Mouse (Mus musculus) G1E (cell line): ENCODE data around the gene Nhsl2.

Source experiments
- CTCF ChIP-seq: IDR thresholded peaks from 2 replicates; pipeline ENCODE4 v1.5.1; 2012; ENCODE audit warnings: low read depth, low read length, inconsistent platforms, mixed read lengths
- GATA2 ChIP-seq: IDR thresholded peaks from 2 replicates; pipeline ENCODE4 v1.6.1; 2012; ENCODE audit warnings: low read depth, low read length, inconsistent platforms, borderline replicate concordance
- TAL1 ChIP-seq: conservative IDR thresholded peaks from 2 replicates; pipeline ENCODE4 v1.6.1; 2012; ENCODE audit warnings: low read depth, low read length, inconsistent platforms, mixed read lengths

GRCm38 (mm10) chrX:101993841-101994571, 144.8 kb downstream of the Nhsl2 start:
- TF ChIP-seq CTCF (no peak), TAL1 (no peak), GATA2 (no peak)
